Mouse (Mus musculus) limb, embryonic 14.5 days (tissue): ENCODE data around the gene Npm3. TPM values are rescaled to one million over a fixed set of nuclear protein-coding genes. Genes with fewer than 3 reads are reported as not detected.

Experiments
- ATAC-seq: fragments of 200-750 bp; cut with Nextera tagmentation; 2 replicates; pipeline ENCODE4 v1.8.0; 2017; ENCODE audit warnings: low read depth, moderate number of reproducible peaks, moderate TSS enrichment; ENCODE audit not compliant: low FRiP score
- DNase-seq: peaks from one replicate; pipeline ENCODE4 v3.0.0-alpha.2; 2015; ENCODE audit warnings: low spot score
- H3K27ac ChIP-seq: fragments of 300-500 bp; sonication (generic); replicated peaks from 2 replicates; pipeline ENCODE4 v1.5.1; 2014; ENCODE audit warnings: low read depth, mild to moderate bottlenecking, low read length, moderate library complexity, mixed read lengths
- H3K27me3 ChIP-seq: fragments of 300-500 bp; sonication (generic); 2 replicates; pipeline ENCODE4 v1.6.1; 2014; ENCODE audit warnings: low read length, mixed read lengths; ENCODE audit not compliant: control insufficient read depth, insufficient read depth
- H3K36me3 ChIP-seq: fragments of 300-500 bp; sonication (generic); 2 replicates; pipeline ENCODE4 v1.6.1; 2014; ENCODE audit warnings: mild to moderate bottlenecking, low read length, moderate library complexity, mixed read lengths; ENCODE audit not compliant: control insufficient read depth, insufficient read depth
- H3K4me1 ChIP-seq: fragments of 300-500 bp; sonication (generic); 2 replicates; pipeline ENCODE4 v1.6.1; 2014; ENCODE audit warnings: antibody characterized with exemption, low read length, mixed read lengths; ENCODE audit not compliant: control insufficient read depth, insufficient read depth
- H3K4me2 ChIP-seq: fragments of 300-500 bp; sonication (generic); replicated peaks from 2 replicates; pipeline ENCODE4 v1.6.1; 2014; ENCODE audit warnings: low read depth, mild to moderate bottlenecking, low read length, moderate library complexity; ENCODE audit not compliant: severe bottlenecking
- H3K4me3 ChIP-seq: fragments of 300-500 bp; sonication (generic); replicated peaks from 2 replicates; pipeline ENCODE4 v1.5.1; 2014; ENCODE audit warnings: low read length
- H3K9ac ChIP-seq: fragments of 300-500 bp; sonication (generic); 2 replicates; pipeline ENCODE4 v1.6.1; 2014; ENCODE audit warnings: mild to moderate bottlenecking, low read depth, low read length, moderate library complexity; ENCODE audit not compliant: severe bottlenecking
- H3K9me3 ChIP-seq: fragments of 300-500 bp; sonication (generic); 2 replicates; pipeline ENCODE4 v1.6.1; 2016; ENCODE audit warnings: low read length; ENCODE audit not compliant: control insufficient read depth
- POLR2A ChIP-seq: fragments of 200-500 bp; IDR thresholded peaks from 2 replicates; pipeline ENCODE4 v1.8.0; 2012; ENCODE audit warnings: inconsistent platforms, mild to moderate bottlenecking, moderate library complexity, borderline replicate concordance; ENCODE audit not compliant: insufficient read depth, insufficient read length; ENCODE audit errors: extremely low read depth
- WGBS: fragments of 180-500 bp; shearing (Covaris S2); extraction: QIAGEN DNeasy Blood & Tissue Kit; methylation state at CpG from one replicate; pipeline ENCODE4 v1.1.7; 2014; 5-methylcytosine and 5-hydroxymethylcytosine counted together
- polyA plus RNA-seq, 2 experiments: library from polyadenylated mRNA; depleted of rRNA in 1 of 2; stranded (reverse) in 1 of 2; unstranded in 1 of 2; fragments of >200 nt; fragmentation: Nextera tagmentation in 1 of 2; extraction: Ambion mirVana in 1 of 2; gene quantifications; 2 replicates each; pipeline versions ENCODE4 v1.2.1 to v1.2.3; 2012 to 2014

The Npm3 gene
- polyA plus RNA-seq, 2 experiments = 20.2 to 162 TPM

- Histone ChIP-seq H3K4me1 (peaks cover 39% of the 10 kb centered on the region), H3K27me3 (peaks cover 92% of the 10 kb centered on the region), H3K9ac (peak overlapping the region; percentile 43; the same call in 1 of the 2 replicates), H3K9me3 (no peaks in the 10 kb centered on the region), H3K4me2 (peak overlapping the region; percentile 90), H3K36me3 (no peaks in the 10 kb centered on the region), H3K4me3 (peak overlapping the region; percentile 50), H3K27ac (no peak overlapping the region)
- DNase-seq (no peak), ATAC-seq (no peak)
- WGBS = 3% methylated on average over 42 of the region's 45 CpGs
- TF ChIP-seq POLR2A = no peak
Measured at GRCm38 (mm10) chr19:45741431-45742217, 7.8 kb downstream of the Npm3 start.

- 0 out of 2 replicates have a peak overlapping the region, but pooled peaks have one; percentile 90 for H3K4me2 ChIP-seq
- H3K9ac ChIP-seq = no peak overlapping the region
- ATAC-seq (no peak), DNase-seq (no peak)
- H3K27me3 ChIP-seq = peaks cover 89% of the 10 kb centered on the region
- TF ChIP-seq POLR2A = no peak
- WGBS = 8% methylated on average over 7 of the region's 7 CpGs
- H3K27ac ChIP-seq = no peak overlapping the region
- no peaks in the 10 kb centered on the region for H3K36me3 ChIP-seq
- peaks cover 35% of the 10 kb centered on the region for H3K4me1 ChIP-seq
- no peak overlapping the region for H3K4me3 ChIP-seq
- H3K9me3 ChIP-seq = no peaks in the 10 kb centered on the region
Measured at GRCm38 (mm10) chr19:45740817-45741216, 8.6 kb downstream of the Npm3 start.

DNA sequence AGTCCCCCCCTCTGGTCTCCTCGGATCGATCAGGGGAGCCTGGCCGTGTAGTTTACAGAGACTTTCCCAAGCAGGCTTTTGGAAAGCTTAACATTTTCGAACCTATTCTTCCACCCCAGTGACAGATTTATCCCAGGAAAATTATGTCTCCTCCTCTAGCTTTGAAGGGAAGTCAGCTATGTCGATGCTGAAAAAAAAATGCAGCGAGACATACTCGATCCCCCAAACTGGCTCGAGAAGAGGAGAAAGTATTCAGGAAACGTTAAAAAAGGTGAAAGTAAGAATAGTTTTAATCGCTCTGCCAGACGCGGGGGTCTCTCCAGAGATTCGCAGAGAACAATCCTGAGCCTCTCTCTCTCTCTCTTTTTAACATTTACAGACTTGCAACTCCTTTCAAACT, 9.2 kb downstream of the Npm3 start:
- Histone ChIP-seq H3K36me3 (no peaks in the 10 kb centered on the region), H3K9me3 (no peaks in the 10 kb centered on the region), H3K9ac (no peak overlapping the region), H3K27ac (no peak overlapping the region), H3K4me3 (no peak overlapping the region), H3K4me2 (no peak overlapping the region; the same call in 1 of the 2 replicates), H3K27me3 (peaks cover 85% of the 10 kb centered on the region), H3K4me1 (peaks cover 35% of the 10 kb centered on the region)
- TF ChIP-seq POLR2A = no peak
- WGBS = 4% methylated on average over 13 of the region's 13 CpGs
- DNase-seq = no peak
- ATAC-seq = no peak

- no peak for ATAC-seq
- no peak overlapping the region for H3K4me3 ChIP-seq
- no peaks in the 10 kb centered on the region for H3K36me3 ChIP-seq
- H3K27ac ChIP-seq = no peak overlapping the region
- TF ChIP-seq POLR2A = no peak
- H3K4me1 ChIP-seq = peaks cover 40% of the 10 kb centered on the region
- no peak overlapping the region for H3K9ac ChIP-seq
- H3K9me3 ChIP-seq = no peaks in the 10 kb centered on the region
- no peak overlapping the region for H3K4me2 ChIP-seq
- 48% methylated on average over 5 of the region's 5 CpGs for WGBS
- peaks cover 78% of the 10 kb centered on the region for H3K27me3 ChIP-seq
- no peak for DNase-seq
Measured at GRCm38 (mm10) chr19:45738521-45738920, 10.9 kb downstream of the Npm3 start.

DNA sequence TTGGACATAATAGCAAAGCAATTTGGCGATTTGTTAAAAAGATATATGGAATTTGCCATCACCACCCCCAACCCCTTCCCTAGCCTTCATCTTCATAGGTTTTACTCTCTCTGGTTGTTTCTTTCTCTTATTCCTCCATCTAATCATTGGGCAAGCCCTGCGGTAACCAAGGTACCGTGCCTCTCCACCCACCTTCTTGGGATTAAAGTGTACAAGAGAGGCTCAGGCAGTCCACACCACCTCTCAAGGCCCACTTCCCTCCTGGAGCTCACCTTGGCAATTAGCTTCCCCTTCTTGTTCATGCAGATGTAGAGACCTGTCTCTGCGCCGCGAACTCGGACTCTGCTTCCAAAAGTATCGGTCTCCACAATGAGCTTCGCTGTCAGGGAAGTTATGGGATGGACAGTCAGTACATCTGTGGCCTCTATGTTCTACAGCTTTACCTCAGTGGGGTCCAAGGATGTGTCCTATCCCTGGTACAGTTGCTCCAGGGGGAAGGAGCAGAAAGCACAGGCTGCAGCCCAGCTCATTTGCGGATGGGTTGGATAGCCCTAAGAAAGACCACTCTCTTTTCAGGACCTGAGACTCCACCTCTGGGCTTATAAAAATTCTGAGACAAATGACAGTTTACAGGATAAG, 11.4 kb downstream of the Npm3 start:
- Histone ChIP-seq H3K27ac (no peak overlapping the region), H3K9ac (no peak overlapping the region), H3K27me3 (peaks cover 78% of the 10 kb centered on the region), H3K4me2 (no peak overlapping the region), H3K36me3 (no peaks in the 10 kb centered on the region), H3K4me1 (peaks cover 36% of the 10 kb centered on the region), H3K9me3 (no peaks in the 10 kb centered on the region), H3K4me3 (no peak overlapping the region)
- ATAC-seq = no peak
- no peak for DNase-seq
- no peak for TF ChIP-seq POLR2A
- WGBS = 76% methylated on average over 10 of the region's 10 CpGs
